Mouse (Mus musculus): Measurements from ENCODE around the gene Ptgir. TPM values are rescaled to one million over a fixed set of nuclear protein-coding genes. Genes with fewer than 3 reads are reported as not detected.

Gene Ptgir
- polyA plus RNA-seq, 1 experiment from 2014 or later = 2.4 TPM

DNA sequence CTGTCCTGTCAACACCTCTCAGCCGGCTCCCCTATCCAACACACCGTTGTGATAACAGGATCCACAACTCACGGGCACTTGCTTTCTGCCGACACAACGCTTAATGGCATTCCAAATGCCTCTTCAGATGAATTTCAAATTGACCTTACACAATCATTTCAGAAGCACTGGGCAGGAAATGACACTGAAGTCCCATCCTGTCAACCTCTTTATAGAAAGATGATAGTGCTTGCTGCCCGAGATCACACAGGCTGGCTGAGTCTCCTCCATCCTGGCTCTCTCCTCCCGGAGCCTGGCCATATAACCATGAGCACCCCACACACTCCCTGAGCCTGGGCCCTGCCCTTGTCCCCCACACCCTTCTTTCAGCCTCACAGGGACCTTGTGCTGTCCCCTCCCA is 1.6 kb downstream of the Ptgir start:
- Histone ChIP-seq H3K36me3 (no peaks in the 10 kb centered on the region), H3K9ac (no peak overlapping the region), H3K27ac (no peak overlapping the region), H3K4me3 (peak overlapping the region; percentile 3; the same call in 1 of the 2 replicates), H3K4me2 (no peak overlapping the region; the same call in 1 of the 2 replicates), H3K27me3 (no peaks in the 10 kb centered on the region; the same call in 1 of the 2 replicates), H3K9me3 (no peaks in the 10 kb centered on the region), H3K4me1 (peaks cover 29% of the 10 kb centered on the region)
- no peak for ATAC-seq (ENCODE audit: borderline replicate concordance, extremely low read depth, low FRiP score, low TSS enrichment)
- WGBS = 21% methylated on average over 7 of the region's 7 CpGs

DNA sequence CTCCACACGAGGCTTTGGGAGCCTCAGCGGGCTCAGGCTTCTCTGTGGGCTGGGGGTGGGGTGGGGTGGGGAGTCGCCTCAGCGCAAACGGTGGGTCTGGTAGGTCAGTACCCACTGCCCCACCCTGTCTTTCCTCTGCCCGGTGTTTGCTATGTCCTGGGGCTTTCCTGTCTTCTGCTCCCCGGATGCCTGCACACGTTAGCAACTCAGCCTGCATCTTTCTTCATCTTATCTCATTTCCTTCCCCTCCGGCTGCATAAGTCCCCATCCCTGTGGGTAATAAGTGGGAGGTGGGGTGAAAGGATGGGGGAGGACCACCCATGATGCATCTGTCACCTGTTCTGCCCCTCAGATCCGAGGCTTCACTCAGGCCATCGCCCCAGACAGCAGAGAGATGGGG is 2.1 kb downstream of the Ptgir start:
- Histone ChIP-seq H3K4me2 (peak overlapping the region; percentile 31; the same call in 1 of the 2 replicates), H3K27ac (no peak overlapping the region), H3K36me3 (no peaks in the 10 kb centered on the region), H3K4me3 (no peak overlapping the region), H3K9ac (no peak overlapping the region), H3K9me3 (no peaks in the 10 kb centered on the region), H3K4me1 (peaks cover 29% of the 10 kb centered on the region), H3K27me3 (no peaks in the 10 kb centered on the region; the same call in 1 of the 2 replicates)
- WGBS = 34% methylated on average over 11 of the region's 11 CpGs
- no peak for ATAC-seq (ENCODE audit: borderline replicate concordance, extremely low read depth, low FRiP score, low TSS enrichment)

DNA sequence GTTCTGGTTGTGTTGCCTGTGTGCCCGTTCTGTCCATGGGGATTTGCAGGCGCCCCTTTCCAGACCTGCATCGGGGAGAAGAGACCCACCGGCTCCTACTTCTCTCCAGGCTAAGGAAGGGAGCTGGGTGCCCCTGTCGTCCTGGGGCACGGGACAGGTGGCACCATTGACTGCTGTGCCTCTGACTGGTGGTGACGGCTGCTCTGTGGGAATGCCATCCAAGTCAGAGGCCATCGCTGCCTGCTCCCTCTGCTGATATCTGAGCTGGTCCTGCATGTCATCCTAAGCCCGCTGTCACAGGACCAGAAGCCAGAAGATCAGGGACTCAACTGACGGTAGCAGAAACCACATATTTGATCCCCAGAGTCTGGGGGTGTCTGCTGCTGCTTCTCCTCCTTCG is 2.6 kb downstream of the Ptgir start:
- no peaks in the 10 kb centered on the region; the same call in 1 of the 2 replicates for H3K27me3 ChIP-seq
- 50% methylated on average over 11 of the region's 11 CpGs for WGBS

DNA sequence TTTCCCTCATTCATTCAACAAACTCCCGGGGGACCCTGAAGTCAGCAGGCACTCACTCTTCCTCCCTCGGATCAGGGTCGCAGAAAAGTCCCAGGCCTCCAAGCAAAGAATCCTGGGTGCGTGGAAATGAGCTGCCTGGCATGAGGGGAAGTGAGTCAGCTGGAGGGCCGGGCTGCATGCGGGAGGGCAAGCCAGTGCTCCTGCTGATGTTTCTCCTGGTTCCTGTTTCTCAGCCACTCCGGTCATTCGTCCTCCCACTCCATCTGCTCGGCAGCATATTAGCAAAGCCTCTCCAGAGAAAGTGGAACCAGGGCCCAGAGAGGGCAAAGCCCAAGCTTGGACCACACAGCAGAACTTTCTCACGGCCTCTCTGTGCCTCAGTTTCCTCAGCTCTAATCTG is 3.6 kb downstream of the Ptgir start:
- Histone ChIP-seq H3K27ac (no peak overlapping the region), H3K9ac (no peak overlapping the region), H3K27me3 (no peaks in the 10 kb centered on the region; the same call in 1 of the 2 replicates), H3K36me3 (peaks cover 10% of the 10 kb centered on the region), H3K9me3 (no peaks in the 10 kb centered on the region), H3K4me1 (peaks cover 29% of the 10 kb centered on the region), H3K4me3 (no peak overlapping the region), H3K4me2 (no peak overlapping the region)
- no peak for ATAC-seq (ENCODE audit: borderline replicate concordance, extremely low read depth, low FRiP score, low TSS enrichment)
- 38% methylated on average over 10 of the region's 10 CpGs for WGBS

More for the DNA sequence above, 2.6 kb downstream of the Ptgir start:
- Histone ChIP-seq H3K9ac (no peak overlapping the region), H3K9me3 (no peaks in the 10 kb centered on the region), H3K4me1 (peaks cover 29% of the 10 kb centered on the region), H3K27ac (0 out of 2 replicates have a peak overlapping the region, but pooled peaks have one; percentile 20), H3K4me3 (no peak overlapping the region), H3K36me3 (no peaks in the 10 kb centered on the region), H3K4me2 (peak overlapping the region; percentile 31; the same call in 1 of the 2 replicates)
- no peak for ATAC-seq (ENCODE audit: borderline replicate concordance, extremely low read depth, low FRiP score, low TSS enrichment)

DNA sequence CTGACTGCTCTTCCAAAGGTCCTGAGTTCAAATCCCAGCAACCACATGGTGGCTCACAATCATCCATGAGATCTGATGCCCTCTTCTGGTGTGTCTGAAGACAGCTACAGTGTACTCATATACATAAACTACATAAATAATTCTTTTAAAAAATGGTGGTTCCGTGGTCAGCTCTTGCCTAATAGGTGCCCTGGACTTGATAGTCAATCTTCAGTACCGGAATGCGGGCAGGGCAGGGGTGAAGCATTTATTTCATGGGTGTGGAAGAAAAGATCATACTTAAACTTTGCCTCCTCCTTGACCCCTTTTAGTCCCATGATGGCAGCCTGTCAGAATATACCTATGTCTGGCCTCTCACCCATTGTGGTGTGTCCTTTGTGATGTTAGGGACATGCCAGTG is 5.6 kb downstream of the Ptgir start:
- no peak for ATAC-seq (ENCODE audit: borderline replicate concordance, extremely low read depth, low FRiP score, low TSS enrichment)
- no peaks in the 10 kb centered on the region; the same call in 1 of the 2 replicates for H3K27me3 ChIP-seq
- H3K4me3 ChIP-seq = no peak overlapping the region
- H3K9me3 ChIP-seq = no peaks in the 10 kb centered on the region
- no peak overlapping the region for H3K27ac ChIP-seq
- WGBS = 85% methylated on average over 3 of the region's 3 CpGs
- no peak overlapping the region for H3K9ac ChIP-seq
- peaks cover 28% of the 10 kb centered on the region for H3K4me1 ChIP-seq
- no peak overlapping the region for H3K4me2 ChIP-seq
- H3K36me3 ChIP-seq = peaks cover 28% of the 10 kb centered on the region

GRCm38 (mm10) chr7:16912360-16912759 is 6.1 kb downstream of the Ptgir start:
- Histone ChIP-seq H3K4me1 (peaks cover 27% of the 10 kb centered on the region), H3K4me3 (no peak overlapping the region), H3K9ac (no peak overlapping the region), H3K9me3 (no peaks in the 10 kb centered on the region), H3K4me2 (no peak overlapping the region), H3K36me3 (peaks cover 32% of the 10 kb centered on the region), H3K27ac (no peak overlapping the region), H3K27me3 (no peaks in the 10 kb centered on the region; the same call in 1 of the 2 replicates)
- WGBS = 60% methylated on average over 6 of the region's 6 CpGs
- ATAC-seq (ENCODE audit: borderline replicate concordance, extremely low read depth, low FRiP score, low TSS enrichment) = no peak

DNA sequence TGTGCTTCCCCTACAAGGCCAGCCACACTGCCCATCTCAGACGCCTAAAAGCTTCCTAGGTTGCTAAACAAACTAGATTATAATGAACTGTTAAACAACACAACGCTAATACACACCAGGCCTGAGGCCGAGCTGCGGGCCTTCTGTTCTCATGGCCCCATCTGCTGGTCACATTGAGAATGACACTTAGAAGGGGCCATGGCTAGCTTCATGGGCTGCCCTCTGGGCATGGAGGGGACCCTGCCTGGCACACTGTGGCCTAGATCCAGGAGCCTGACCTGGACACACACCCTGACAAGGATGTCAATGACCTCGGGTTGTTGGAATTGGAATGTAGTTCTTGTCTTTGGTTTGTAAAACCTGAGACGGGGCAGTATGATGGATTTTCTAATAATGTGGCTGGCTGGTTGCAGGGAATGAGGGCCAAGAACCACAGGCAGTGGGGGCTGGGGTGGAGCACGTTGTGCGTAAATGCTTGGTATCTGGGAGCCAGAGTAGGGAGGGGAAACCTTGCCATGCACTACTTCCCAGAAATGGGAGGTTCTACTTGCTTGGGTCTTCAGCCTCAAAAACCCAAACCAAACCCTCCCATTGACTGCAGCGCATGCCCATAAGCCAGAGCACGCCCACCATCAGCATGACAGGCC is 7.6 kb downstream of the Ptgir start:
- Histone ChIP-seq H3K4me2 (no peak overlapping the region), H3K4me1 (peaks cover 34% of the 10 kb centered on the region), H3K27ac (no peak overlapping the region), H3K36me3 (peaks cover 48% of the 10 kb centered on the region), H3K9me3 (no peaks in the 10 kb centered on the region), H3K27me3 (no peaks in the 10 kb centered on the region), H3K9ac (no peak overlapping the region), H3K4me3 (no peak overlapping the region)
- WGBS = 30% methylated on average over 10 of the region's 10 CpGs
- peak; percentile 43; the same call in 1 of the 2 replicates for ATAC-seq (ENCODE audit: borderline replicate concordance, extremely low read depth, low FRiP score, low TSS enrichment)

GRCm38 (mm10) chr7:16914453-16915343 is 8.4 kb downstream of the Ptgir start:
- 81% methylated on average over 18 of the region's 18 CpGs for WGBS
- Histone ChIP-seq H3K4me1 (peaks cover 37% of the 10 kb centered on the region), H3K27me3 (no peaks in the 10 kb centered on the region), H3K9me3 (no peaks in the 10 kb centered on the region), H3K27ac (no peak overlapping the region), H3K4me2 (no peak overlapping the region), H3K4me3 (no peak overlapping the region), H3K36me3 (peaks cover 53% of the 10 kb centered on the region), H3K9ac (no peak overlapping the region)
- ATAC-seq (ENCODE audit: borderline replicate concordance, extremely low read depth, low FRiP score, low TSS enrichment) = no peak

DNA sequence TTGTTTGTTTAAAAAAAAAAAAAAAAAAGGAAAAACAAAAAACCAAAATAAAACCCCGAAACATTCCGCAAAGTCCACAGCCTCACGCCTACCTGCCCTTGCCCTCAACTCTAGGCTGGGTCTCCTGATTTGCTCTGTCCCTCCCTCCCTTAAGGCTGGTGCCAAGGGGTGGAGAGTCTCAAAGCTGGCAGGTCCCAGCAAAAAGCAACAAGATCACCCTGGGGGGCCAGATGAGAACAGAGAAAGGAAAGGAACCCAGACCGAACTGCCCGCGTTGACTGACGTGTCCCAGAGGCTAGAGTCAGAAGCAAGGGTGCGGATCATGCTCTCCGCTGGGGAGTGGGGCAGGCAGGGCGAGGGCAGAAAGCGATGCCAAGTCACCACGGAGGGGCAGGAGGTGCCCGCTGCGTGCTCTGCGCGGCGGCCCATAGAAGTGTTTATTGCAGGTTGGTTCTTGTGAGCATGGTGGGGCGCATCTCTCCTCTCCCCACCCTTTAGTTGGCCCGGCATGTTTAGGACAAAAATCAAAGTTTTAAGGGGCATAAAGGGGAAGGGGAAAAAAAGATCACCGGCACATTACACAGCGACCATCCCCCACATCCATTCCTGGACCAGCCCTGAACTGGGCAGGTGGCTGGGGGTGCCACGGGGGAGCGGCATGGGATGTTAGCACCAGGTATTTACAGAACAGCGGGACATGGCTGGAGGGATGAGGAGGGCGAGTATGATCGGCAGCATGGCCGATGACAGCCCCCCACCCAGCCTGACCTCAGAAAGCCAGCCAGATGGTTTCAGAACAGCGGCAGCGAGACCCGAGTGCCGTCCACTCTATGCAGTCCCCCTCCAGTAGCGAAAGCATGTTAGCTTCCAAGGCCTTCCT is 9.4 kb downstream of the Ptgir start:
- no peak for ATAC-seq (ENCODE audit: borderline replicate concordance, extremely low read depth, low FRiP score, low TSS enrichment)
- 78% methylated on average over 32 of the region's 32 CpGs for WGBS
- Histone ChIP-seq H3K9ac (no peak overlapping the region), H3K27ac (no peak overlapping the region), H3K4me3 (no peak overlapping the region), H3K36me3 (peaks cover 57% of the 10 kb centered on the region), H3K4me1 (peaks cover 42% of the 10 kb centered on the region), H3K27me3 (no peaks in the 10 kb centered on the region), H3K4me2 (no peak overlapping the region), H3K9me3 (no peaks in the 10 kb centered on the region)

GRCm38 (mm10) chr7:16916342-16917265 is 10.3 kb downstream of the Ptgir start:
- Histone ChIP-seq H3K4me2 (no peak overlapping the region), H3K9ac (no peak overlapping the region), H3K27ac (no peak overlapping the region), H3K9me3 (no peaks in the 10 kb centered on the region), H3K4me3 (no peak overlapping the region), H3K4me1 (peaks cover 51% of the 10 kb centered on the region), H3K36me3 (peaks cover 61% of the 10 kb centered on the region), H3K27me3 (no peaks in the 10 kb centered on the region)
- ATAC-seq (ENCODE audit: borderline replicate concordance, extremely low read depth, low FRiP score, low TSS enrichment) = no peak
- 51% methylated on average over 29 of the region's 30 CpGs for WGBS

All from lung, embryonic 15.5 days (tissue).